Mouse (Mus musculus) hindbrain, embryonic 10.5 days (tissue): ENCODE measurements around the gene Cntn4. TPM values are rescaled to one million over a fixed set of nuclear protein-coding genes. Genes with fewer than 3 reads are reported as not detected.

Experiments
- DNase-seq: peaks from one replicate; pipeline ENCODE4 v3.0.0-alpha.2; 2017; ENCODE audit warnings: low spot score
- H3K27ac ChIP-seq: fragments of 300-500 bp; sonication (generic); 2 replicates; pipeline ENCODE4 v1.5.1; 2016; ENCODE audit warnings: mild to moderate bottlenecking, moderate library complexity
- H3K27me3 ChIP-seq: fragments of 300-500 bp; sonication (generic); 2 replicates; pipeline ENCODE4 v1.6.1; 2016; ENCODE audit warnings: mild to moderate bottlenecking; ENCODE audit not compliant: poor library complexity, insufficient read depth, severe bottlenecking
- H3K36me3 ChIP-seq: fragments of 300-500 bp; sonication (generic); 2 replicates; pipeline ENCODE4 v1.6.1; 2016; ENCODE audit warnings: mild to moderate bottlenecking, moderate library complexity
- H3K4me1 ChIP-seq: fragments of 300-500 bp; sonication (generic); replicated peaks from 2 replicates; pipeline ENCODE4 v1.6.1; 2016; ENCODE audit warnings: mild to moderate bottlenecking
- H3K4me3 ChIP-seq: fragments of 300-500 bp; sonication (generic); 2 replicates; pipeline ENCODE4 v1.5.1; 2016; ENCODE audit warnings: mild to moderate bottlenecking, moderate library complexity
- H3K9me3 ChIP-seq: fragments of 300-500 bp; sonication (generic); 2 replicates; pipeline ENCODE4 v1.6.1; 2016; ENCODE audit warnings: mild to moderate bottlenecking, moderate library complexity
- WGBS: fragments of 180-500 bp; shearing (Covaris S2); methylation state at CpG from one replicate; pipeline ENCODE4 v1.1.7; 2016; 5-methylcytosine and 5-hydroxymethylcytosine counted together
- polyA plus RNA-seq: library from polyadenylated mRNA; unstranded; fragments of >200 nt; fragmentation: Nextera tagmentation; extraction: Ambion mirVana; gene quantifications from 2 replicates; pipeline ENCODE4 v1.2.1, GENCODE M21; 2016

The Cntn4 gene
- polyA plus RNA-seq, 1 experiment from 2014 or later, result 0.54 TPM

DNA sequence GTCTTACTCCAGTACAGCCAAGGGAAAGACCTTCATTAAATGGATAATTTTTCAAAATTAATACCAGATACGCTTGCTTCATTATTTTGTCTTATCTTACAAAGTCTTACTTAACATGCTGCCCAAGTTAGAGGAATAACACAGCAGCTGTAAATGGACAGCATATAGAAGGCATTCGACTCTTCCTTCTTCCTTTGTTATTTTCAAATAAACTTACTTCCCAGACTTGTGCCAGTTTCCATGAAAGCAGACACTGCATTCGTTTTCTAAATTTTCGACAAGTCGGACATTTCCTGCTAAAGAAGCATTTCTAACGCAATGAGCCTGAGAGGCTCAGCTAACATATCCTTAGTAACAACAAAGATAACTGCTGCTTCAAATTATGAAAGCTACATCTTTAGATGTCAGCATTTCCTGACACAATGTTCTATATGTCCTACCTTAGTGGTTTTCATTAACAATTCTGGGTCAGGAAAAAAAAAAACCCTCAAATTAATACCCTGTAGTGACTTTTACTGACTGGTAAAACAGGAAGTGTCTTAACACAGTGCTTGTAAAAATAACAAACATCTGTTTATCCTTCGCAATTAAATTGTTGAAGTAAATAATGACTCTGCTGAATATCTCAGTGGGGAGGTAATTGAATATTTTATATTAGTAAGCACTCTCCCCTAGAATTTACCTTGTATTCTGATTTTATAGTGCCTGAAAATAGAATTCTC, 1068.4 kb downstream of the Cntn4 start:
- Histone ChIP-seq H3K27me3 (no peaks in the 10 kb centered on the region), H3K9me3 (no peaks in the 10 kb centered on the region), H3K4me3 (no peak overlapping the region), H3K36me3 (no peaks in the 10 kb centered on the region), H3K27ac (no peak overlapping the region), H3K4me1 (no peaks in the 10 kb centered on the region)
- no peak for DNase-seq
- WGBS, result 83% methylated on average over 7 of the region's 7 CpGs

DNA sequence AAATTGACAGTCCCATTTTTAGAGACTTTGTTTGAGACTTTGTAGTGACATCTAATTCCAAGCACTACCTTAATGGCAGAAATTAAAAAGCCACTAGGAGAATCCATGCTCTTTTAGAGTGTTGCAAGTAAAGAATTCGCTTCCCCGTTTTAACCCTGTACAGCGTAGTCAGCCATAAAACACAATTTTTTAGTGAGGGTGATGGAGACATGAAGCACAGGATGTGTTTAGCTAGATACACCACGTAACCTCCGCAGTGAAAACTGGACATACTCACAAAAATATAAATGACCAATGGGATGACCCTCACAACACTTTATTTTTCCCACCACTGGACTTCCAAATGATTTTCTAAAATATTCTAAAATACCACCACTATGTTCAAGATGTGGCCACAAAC, 1069.8 kb downstream of the Cntn4 start:
- Histone ChIP-seq H3K36me3 (no peaks in the 10 kb centered on the region), H3K9me3 (no peaks in the 10 kb centered on the region), H3K27me3 (no peaks in the 10 kb centered on the region), H3K27ac (no peak overlapping the region), H3K4me1 (no peaks in the 10 kb centered on the region), H3K4me3 (no peak overlapping the region)
- no peak for DNase-seq
- 92% methylated on average over 5 of the region's 5 CpGs for WGBS

DNA sequence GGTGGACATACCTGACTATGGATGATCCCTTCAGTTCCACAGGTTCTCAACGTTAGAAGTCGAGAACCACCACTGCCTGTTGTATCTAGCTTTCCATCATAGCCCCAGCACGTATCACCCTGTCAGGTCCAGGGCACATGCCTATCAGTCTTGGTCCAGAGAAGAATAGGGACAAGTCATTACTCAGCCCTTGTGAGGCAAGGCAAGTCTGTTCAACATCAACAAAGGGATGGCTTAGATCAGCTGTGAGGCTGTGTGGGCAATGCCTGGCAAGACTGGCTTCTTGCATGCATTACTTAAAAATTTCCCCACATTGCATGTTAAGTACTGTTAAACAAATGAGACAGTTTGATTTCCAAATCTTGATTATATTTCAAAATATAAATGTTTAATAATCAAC, 1070.3 kb downstream of the Cntn4 start:
- H3K4me3 ChIP-seq, result no peak overlapping the region
- no peaks in the 10 kb centered on the region for H3K9me3 ChIP-seq
- no peaks in the 10 kb centered on the region for H3K27me3 ChIP-seq
- DNase-seq, result no peak
- H3K36me3 ChIP-seq, result no peaks in the 10 kb centered on the region
- no peak overlapping the region for H3K27ac ChIP-seq
- no peaks in the 10 kb centered on the region for H3K4me1 ChIP-seq
- WGBS, result 84% methylated on average over 3 of the region's 3 CpGs
